Mouse (Mus musculus): Measurements from ENCODE around the gene Trmt10c.
"Not testable (repeated sequence)": the region's sequence is repeated elsewhere in the genome, so short reads cannot be mapped to it uniquely, and the experiment has no call there.

The Trmt10c gene

GRCm38 (mm10) chr16:56037138-56038010, at the start of gene Trmt10c:
Trmt10c (minus strand) TSS chr16:56037819.
- ATAC-seq (ENCODE audit: low TSS enrichment), result peak; percentile 100

GRCm38 (mm10) chr16:56086336-56086735, 48.7 kb upstream of the Trmt10c start:
- ATAC-seq (ENCODE audit: low TSS enrichment), result no peak

GRCm38 (mm10) chr16:56081691-56082090, 44.1 kb upstream of the Trmt10c start:
- no peak for ATAC-seq (ENCODE audit: low TSS enrichment)

GRCm38 (mm10) chr16:56079419-56079818, 41.8 kb upstream of the Trmt10c start:
- ATAC-seq (ENCODE audit: low TSS enrichment), result no peak

GRCm38 (mm10) chr16:56076121-56076869, 38.7 kb upstream of the Trmt10c start:
- ATAC-seq (ENCODE audit: low TSS enrichment), result peak; percentile 21; the same call in 1 of the 2 replicates

- ATAC-seq (ENCODE audit: low TSS enrichment), result peak; percentile 87
Observed at GRCm38 (mm10) chr16:56075222-56076111, 37.8 kb upstream of the Trmt10c start.

GRCm38 (mm10) chr16:56074565-56074964, 36.9 kb upstream of the Trmt10c start:
- ATAC-seq (ENCODE audit: low TSS enrichment), result no peak

- ATAC-seq (ENCODE audit: low TSS enrichment), result no peak
Observed at GRCm38 (mm10) chr16:56074122-56074521, 36.5 kb upstream of the Trmt10c start.

GRCm38 (mm10) chr16:56073150-56073549, 35.5 kb upstream of the Trmt10c start:
- ATAC-seq (ENCODE audit: low TSS enrichment), result not testable (repeated sequence)

- no peak for ATAC-seq (ENCODE audit: low TSS enrichment)
Observed at GRCm38 (mm10) chr16:56072533-56072932, 34.9 kb upstream of the Trmt10c start.

- no peak for ATAC-seq (ENCODE audit: low TSS enrichment)
Observed at GRCm38 (mm10) chr16:56071317-56072232, 34.0 kb upstream of the Trmt10c start.

- no peak for ATAC-seq (ENCODE audit: low TSS enrichment)
Observed at GRCm38 (mm10) chr16:56068523-56069070, 31.0 kb upstream of the Trmt10c start.

GRCm38 (mm10) chr16:56066113-56066512, 28.5 kb upstream of the Trmt10c start:
- no peak for ATAC-seq (ENCODE audit: low TSS enrichment)

GRCm38 (mm10) chr16:56064334-56064990, 26.8 kb upstream of the Trmt10c start:
- ATAC-seq (ENCODE audit: low TSS enrichment), result peak; percentile 97

- no peak for ATAC-seq (ENCODE audit: low TSS enrichment)
Observed at GRCm38 (mm10) chr16:56062981-56063380, 25.4 kb upstream of the Trmt10c start.

GRCm38 (mm10) chr16:56061995-56062594, 24.5 kb upstream of the Trmt10c start:
- no peak for ATAC-seq (ENCODE audit: low TSS enrichment)

- no peak for ATAC-seq (ENCODE audit: low TSS enrichment)
Observed at GRCm38 (mm10) chr16:56058151-56058550, 20.5 kb upstream of the Trmt10c start.

- peak; percentile 50; the same call in 1 of the 2 replicates for ATAC-seq (ENCODE audit: low TSS enrichment)
Observed at GRCm38 (mm10) chr16:56056944-56057590, 19.4 kb upstream of the Trmt10c start.

GRCm38 (mm10) chr16:56055911-56056310, 18.3 kb upstream of the Trmt10c start:
- ATAC-seq (ENCODE audit: low TSS enrichment), result no peak
